Mouse (Mus musculus): ENCODE results near the gene Rnf220. TPM values are rescaled to one million over a fixed set of nuclear protein-coding genes. Genes with fewer than 3 reads are reported as not detected.

The Rnf220 gene
- polyA plus RNA-seq, 1 experiment from 2014 or later: 102 TPM

GRCm38 (mm10) chr4:117313085-117313424 lies 183.8 kb downstream of the Rnf220 start:
- Histone ChIP-seq H3K9me3 (replicated peaks) (no peaks in the 10 kb centered on the region; the same call in 1 of the 2 replicates), H3K36me3 (0 out of 2 replicates have a peak, but pooled peaks cover 4% of the 10 kb centered on the region), H3K4me3 (peak overlapping the region; percentile 23), H3K4me1 (peaks cover 54% of the 10 kb centered on the region), H3K27ac (replicated peaks) (peak overlapping the region; percentile 4; the same call in 1 of the 2 replicates), H3K27me3 (ENCODE audit: low read depth, poor library complexity, severe bottlenecking) (peaks cover 97% of the 10 kb centered on the region)
- 5% methylated on average over 4 of the region's 4 CpGs for WGBS
- DNase-seq (ENCODE audit: low spot score): peak; percentile 53

GRCm38 (mm10) chr4:117312416-117313084 lies 184.3 kb downstream of the Rnf220 start:
- Histone ChIP-seq H3K36me3 (0 out of 2 replicates have a peak, but pooled peaks cover 4% of the 10 kb centered on the region), H3K4me3 (peak overlapping the region; percentile 23), H3K27ac (replicated peaks) (peak overlapping the region; percentile 4; the same call in 1 of the 2 replicates), H3K27me3 (ENCODE audit: low read depth, poor library complexity, severe bottlenecking) (peaks cover 97% of the 10 kb centered on the region), H3K4me1 (peaks cover 51% of the 10 kb centered on the region), H3K9me3 (replicated peaks) (no peaks in the 10 kb centered on the region; the same call in 1 of the 2 replicates)
- DNase-seq (ENCODE audit: low spot score): no peak
- 8% methylated on average over 26 of the region's 26 CpGs for WGBS

GRCm38 (mm10) chr4:117311891-117312290 lies 185.0 kb downstream of the Rnf220 start:
- Histone ChIP-seq H3K36me3 (0 out of 2 replicates have a peak, but pooled peaks cover 5% of the 10 kb centered on the region), H3K27ac (replicated peaks) (peak overlapping the region; percentile 4; the same call in 1 of the 2 replicates), H3K27me3 (ENCODE audit: low read depth, poor library complexity, severe bottlenecking) (peaks cover 97% of the 10 kb centered on the region), H3K4me3 (no peak overlapping the region), H3K4me1 (peaks cover 49% of the 10 kb centered on the region), H3K9me3 (replicated peaks) (no peaks in the 10 kb centered on the region; the same call in 1 of the 2 replicates)
- no peak for DNase-seq (ENCODE audit: low spot score)
- 54% methylated on average over 5 of the region's 5 CpGs for WGBS

GRCm38 (mm10) chr4:117309427-117309826 lies 187.4 kb downstream of the Rnf220 start:
- Histone ChIP-seq H3K4me1 (peaks cover 42% of the 10 kb centered on the region), H3K4me3 (no peak overlapping the region), H3K36me3 (peaks cover 11% of the 10 kb centered on the region; the same call in 1 of the 2 replicates), H3K27ac (replicated peaks) (no peak overlapping the region), H3K27me3 (ENCODE audit: low read depth, poor library complexity, severe bottlenecking) (peaks cover 97% of the 10 kb centered on the region), H3K9me3 (replicated peaks) (no peaks in the 10 kb centered on the region; the same call in 1 of the 2 replicates)
- DNase-seq (ENCODE audit: low spot score): no peak
- WGBS: 76% methylated on average over 1 of the region's 1 CpGs

- H3K9me3 ChIP-seq (replicated peaks): no peaks in the 10 kb centered on the region; the same call in 1 of the 2 replicates
- H3K27ac ChIP-seq (replicated peaks): no peak overlapping the region
- 64% methylated on average over 6 of the region's 6 CpGs for WGBS
- H3K27me3 ChIP-seq (ENCODE audit: low read depth, poor library complexity, severe bottlenecking): peaks cover 97% of the 10 kb centered on the region
- no peak for DNase-seq (ENCODE audit: low spot score)
- H3K4me1 ChIP-seq: peaks cover 48% of the 10 kb centered on the region
- no peak overlapping the region for H3K4me3 ChIP-seq
- H3K36me3 ChIP-seq: peaks cover 11% of the 10 kb centered on the region; the same call in 1 of the 2 replicates
Observed at GRCm38 (mm10) chr4:117307270-117307669, 189.6 kb downstream of the Rnf220 start.

- peaks cover 59% of the 10 kb centered on the region for H3K4me1 ChIP-seq
- H3K9me3 ChIP-seq (replicated peaks): no peaks in the 10 kb centered on the region; the same call in 1 of the 2 replicates
- peaks cover 11% of the 10 kb centered on the region; the same call in 1 of the 2 replicates for H3K36me3 ChIP-seq
- H3K4me3 ChIP-seq: no peak overlapping the region
- 62% methylated on average over 6 of the region's 7 CpGs for WGBS
- peaks cover 97% of the 10 kb centered on the region for H3K27me3 ChIP-seq (ENCODE audit: low read depth, poor library complexity, severe bottlenecking)
- no peak overlapping the region for H3K27ac ChIP-seq (replicated peaks)
- no peak for DNase-seq (ENCODE audit: low spot score)
Observed at GRCm38 (mm10) chr4:117305461-117305860, 191.4 kb downstream of the Rnf220 start.

GRCm38 (mm10) chr4:117304239-117305025 lies 192.4 kb downstream of the Rnf220 start:
- peaks cover 69% of the 10 kb centered on the region for H3K4me1 ChIP-seq
- peaks cover 97% of the 10 kb centered on the region for H3K27me3 ChIP-seq (ENCODE audit: low read depth, poor library complexity, severe bottlenecking)
- H3K27ac ChIP-seq (replicated peaks): peak overlapping the region; percentile 49
- 3% methylated on average over 54 of the region's 54 CpGs for WGBS
- H3K9me3 ChIP-seq (replicated peaks): no peaks in the 10 kb centered on the region
- peaks cover 8% of the 10 kb centered on the region; the same call in 1 of the 2 replicates for H3K36me3 ChIP-seq
- H3K4me3 ChIP-seq: peak overlapping the region; percentile 56
- DNase-seq (ENCODE audit: low spot score): peak; percentile 54

GRCm38 (mm10) chr4:117303581-117304238 lies 193.1 kb downstream of the Rnf220 start:
- H3K27ac ChIP-seq (replicated peaks): peak overlapping the region; percentile 49
- H3K4me3 ChIP-seq: peak overlapping the region; percentile 56
- H3K4me1 ChIP-seq: peaks cover 72% of the 10 kb centered on the region
- H3K27me3 ChIP-seq (ENCODE audit: low read depth, poor library complexity, severe bottlenecking): peaks cover 98% of the 10 kb centered on the region
- no peak for DNase-seq (ENCODE audit: low spot score)
- WGBS: 10% methylated on average over 30 of the region's 30 CpGs
- H3K36me3 ChIP-seq: peaks cover 7% of the 10 kb centered on the region; the same call in 1 of the 2 replicates
- H3K9me3 ChIP-seq (replicated peaks): no peaks in the 10 kb centered on the region

GRCm38 (mm10) chr4:117302027-117302806 lies 194.6 kb downstream of the Rnf220 start:
- Histone ChIP-seq H3K36me3 (peaks cover 5% of the 10 kb centered on the region; the same call in 1 of the 2 replicates), H3K4me3 (no peak overlapping the region), H3K27ac (replicated peaks) (peak overlapping the region; percentile 34; the same call in 1 of the 2 replicates), H3K4me1 (peaks cover 76% of the 10 kb centered on the region), H3K9me3 (replicated peaks) (no peaks in the 10 kb centered on the region), H3K27me3 (ENCODE audit: low read depth, poor library complexity, severe bottlenecking) (peaks cover 96% of the 10 kb centered on the region)
- no peak for DNase-seq (ENCODE audit: low spot score)
- WGBS: 46% methylated on average over 14 of the region's 14 CpGs

GRCm38 (mm10) chr4:117299921-117300320 lies 196.9 kb downstream of the Rnf220 start:
- DNase-seq (ENCODE audit: low spot score): no peak
- peaks cover 94% of the 10 kb centered on the region for H3K27me3 ChIP-seq (ENCODE audit: low read depth, poor library complexity, severe bottlenecking)
- peaks cover 14% of the 10 kb centered on the region; the same call in 1 of the 2 replicates for H3K36me3 ChIP-seq
- no peaks in the 10 kb centered on the region for H3K9me3 ChIP-seq (replicated peaks)
- 83% methylated on average over 10 of the region's 10 CpGs for WGBS
- peaks cover 80% of the 10 kb centered on the region for H3K4me1 ChIP-seq
- no peak overlapping the region for H3K4me3 ChIP-seq
- no peak overlapping the region; the same call in 1 of the 2 replicates for H3K27ac ChIP-seq (replicated peaks)

- 85% methylated on average over 9 of the region's 9 CpGs for WGBS
- no peak overlapping the region for H3K27ac ChIP-seq (replicated peaks)
- no peaks in the 10 kb centered on the region for H3K9me3 ChIP-seq (replicated peaks)
- H3K36me3 ChIP-seq: peaks cover 22% of the 10 kb centered on the region; the same call in 1 of the 2 replicates
- DNase-seq (ENCODE audit: low spot score): no peak
- no peak overlapping the region for H3K4me3 ChIP-seq
- peaks cover 59% of the 10 kb centered on the region for H3K4me1 ChIP-seq
- H3K27me3 ChIP-seq (ENCODE audit: low read depth, poor library complexity, severe bottlenecking): peaks cover 73% of the 10 kb centered on the region
Observed at GRCm38 (mm10) chr4:117297819-117298218, 199.0 kb downstream of the Rnf220 start.
